Mouse (Mus musculus): ENCODE measurements around the gene Olfr1206. TPM values are rescaled to one million over a fixed set of nuclear protein-coding genes. Genes with fewer than 3 reads are reported as not detected.

The Olfr1206 gene
- not detected in 2 replicates for polyA plus RNA-seq (2016; fragmentation: Nextera tagmentation; extraction: Ambion mirVana)

GRCm38 (mm10) chr2:88862931-88863330 lies at the start of gene Olfr1206:
Gene Olfr1206 (plus strand): TSS chr2:88863231.
- H3K4me3 ChIP-seq: no peak within 1 kb of the TSS
- H3K9me3 ChIP-seq: no peaks in the 10 kb centered on the region
- no peak within 1 kb of the TSS for H3K27ac ChIP-seq
- H3K4me2 ChIP-seq (replicated peaks): no peak within 1 kb of the TSS
- WGBS: 83% methylated on average over 2 of the region's 2 CpGs
- no peaks in the 10 kb centered on the region for H3K27me3 ChIP-seq
- H3K36me3 ChIP-seq: no peaks in the 10 kb centered on the region
- ATAC-seq (ENCODE audit: insufficient number of reproducible peaks, insufficient read depth, low FRiP score, low TSS enrichment): no peak
- H3K9ac ChIP-seq: no peak within 1 kb of the TSS
- H3K4me1 ChIP-seq: no peaks in the 10 kb centered on the region

- WGBS: 76% methylated on average over 1 of the region's 1 CpGs
- H3K27me3 ChIP-seq: no peaks in the 10 kb centered on the region
Observed at GRCm38 (mm10) chr2:88814196-88814595, 48.8 kb upstream of the Olfr1206 start, which contains the start of gene Olfr1202. Gene Olfr1202 (plus strand): TSS chr2:88814496.

GRCm38 (mm10) chr2:88829437-88829836 lies 33.6 kb upstream of the Olfr1206 start, which contains the start of gene Olfr1205:
Gene Olfr1205 (plus strand): TSS chr2:88829737.
- Histone ChIP-seq H3K4me3 (no peak within 1 kb of the TSS), H3K9me3 (no peaks in the 10 kb centered on the region), H3K36me3 (no peaks in the 10 kb centered on the region), H3K27ac (no peak within 1 kb of the TSS), H3K27me3 (no peaks in the 10 kb centered on the region), H3K4me2 (replicated peaks) (no peak within 1 kb of the TSS), H3K4me1 (no peaks in the 10 kb centered on the region), H3K9ac (no peak within 1 kb of the TSS)
- no peak for ATAC-seq (ENCODE audit: insufficient number of reproducible peaks, insufficient read depth, low FRiP score, low TSS enrichment)
- 86% methylated on average over 2 of the region's 2 CpGs for WGBS

More at GRCm38 (mm10) chr2:88814196-88814595, 48.8 kb upstream of the Olfr1206 start, which contains the start of gene Olfr1202:
- H3K4me1 ChIP-seq: no peaks in the 10 kb centered on the region
- H3K36me3 ChIP-seq: no peaks in the 10 kb centered on the region
- ATAC-seq (ENCODE audit: insufficient number of reproducible peaks, insufficient read depth, low FRiP score, low TSS enrichment): no peak
- no peak within 1 kb of the TSS for H3K4me3 ChIP-seq
- no peak within 1 kb of the TSS for H3K9ac ChIP-seq
- no peak within 1 kb of the TSS for H3K4me2 ChIP-seq (replicated peaks)
- H3K9me3 ChIP-seq: no peaks in the 10 kb centered on the region
- H3K27ac ChIP-seq: no peak within 1 kb of the TSS

GRCm38 (mm10) chr2:88838477-88838876 lies 24.6 kb upstream of the Olfr1206 start:
- no peak overlapping the region for H3K9ac ChIP-seq
- no peak overlapping the region for H3K4me3 ChIP-seq
- H3K27me3 ChIP-seq: no peaks in the 10 kb centered on the region
- no peaks in the 10 kb centered on the region for H3K4me1 ChIP-seq
- H3K9me3 ChIP-seq: no peaks in the 10 kb centered on the region
- H3K27ac ChIP-seq: no peak overlapping the region
- no peaks in the 10 kb centered on the region for H3K36me3 ChIP-seq
- WGBS: 68% methylated on average over 2 of the region's 2 CpGs
- ATAC-seq (ENCODE audit: insufficient number of reproducible peaks, insufficient read depth, low FRiP score, low TSS enrichment): no peak
- no peak overlapping the region for H3K4me2 ChIP-seq (replicated peaks)

GRCm38 (mm10) chr2:88848992-88849391 lies 14.0 kb upstream of the Olfr1206 start, which contains the start of gene Olfr1204:
Gene Olfr1204 (plus strand): TSS chr2:88849292.
- Histone ChIP-seq H3K4me1 (no peaks in the 10 kb centered on the region), H3K9me3 (no peaks in the 10 kb centered on the region), H3K27me3 (no peaks in the 10 kb centered on the region), H3K27ac (no peak within 1 kb of the TSS), H3K36me3 (no peaks in the 10 kb centered on the region), H3K4me3 (no peak within 1 kb of the TSS), H3K9ac (no peak within 1 kb of the TSS), H3K4me2 (replicated peaks) (no peak within 1 kb of the TSS)
- 88% methylated on average over 1 of the region's 1 CpGs for WGBS
- ATAC-seq (ENCODE audit: insufficient number of reproducible peaks, insufficient read depth, low FRiP score, low TSS enrichment): no peak

- no peak within 1 kb of the TSS for H3K4me3 ChIP-seq
- H3K9ac ChIP-seq: no peak within 1 kb of the TSS
- H3K4me1 ChIP-seq: no peaks in the 10 kb centered on the region
- no peak within 1 kb of the TSS for H3K27ac ChIP-seq
- no peaks in the 10 kb centered on the region for H3K36me3 ChIP-seq
- H3K9me3 ChIP-seq: no peaks in the 10 kb centered on the region
- no peak for ATAC-seq (ENCODE audit: insufficient number of reproducible peaks, insufficient read depth, low FRiP score, low TSS enrichment)
- H3K4me2 ChIP-seq (replicated peaks): no peak within 1 kb of the TSS
- no peaks in the 10 kb centered on the region for H3K27me3 ChIP-seq
Observed at GRCm38 (mm10) chr2:88902211-88902610, 39.2 kb downstream of the Olfr1206 start, which contains the start of gene Olfr1208. Gene Olfr1208 (minus strand): TSS chr2:88902311.

- Histone ChIP-seq H3K27me3 (no peaks in the 10 kb centered on the region), H3K36me3 (no peaks in the 10 kb centered on the region), H3K9ac (no peak within 1 kb of the TSS), H3K4me2 (replicated peaks) (no peak within 1 kb of the TSS), H3K9me3 (no peaks in the 10 kb centered on the region), H3K4me1 (no peaks in the 10 kb centered on the region), H3K4me3 (no peak within 1 kb of the TSS), H3K27ac (no peak within 1 kb of the TSS)
- ATAC-seq (ENCODE audit: insufficient number of reproducible peaks, insufficient read depth, low FRiP score, low TSS enrichment): no peak
- WGBS: 85% methylated on average over 3 of the region's 3 CpGs
Observed at GRCm38 (mm10) chr2:88915057-88915456, 52.0 kb downstream of the Olfr1206 start, which contains the start of gene Olfr1209. Gene Olfr1209 (minus strand): TSS chr2:88915157.

Other genes with a start within 250 kb of the Olfr1206 start
- gene Olfr1191-ps1, start 222.7 kb upstream of the Olfr1206 start, polyA plus RNA-seq (2016; fragmentation: Nextera tagmentation; extraction: Ambion mirVana): not detected in 2 replicates
- not detected in 2 replicates for gene Olfr1192-ps1, start 214.7 kb upstream of the Olfr1206 start, polyA plus RNA-seq (2016; fragmentation: Nextera tagmentation; extraction: Ambion mirVana)
- not detected in 2 replicates for gene Olfr1193, start 187.6 kb upstream of the Olfr1206 start, polyA plus RNA-seq (2016; fragmentation: Nextera tagmentation; extraction: Ambion mirVana)
- gene Olfr1195, start 174.0 kb upstream of the Olfr1206 start, polyA plus RNA-seq (2016; fragmentation: Nextera tagmentation; extraction: Ambion mirVana): not detected in 2 replicates
- gene Olfr1196, start 158.6 kb upstream of the Olfr1206 start, polyA plus RNA-seq (2016; fragmentation: Nextera tagmentation; extraction: Ambion mirVana): not detected in 2 replicates
- not detected in 2 replicates for gene Olfr1197, start 130.9 kb upstream of the Olfr1206 start, polyA plus RNA-seq (2016; fragmentation: Nextera tagmentation; extraction: Ambion mirVana)
- gene Olfr1198, start 111.9 kb upstream of the Olfr1206 start, polyA plus RNA-seq (2016; fragmentation: Nextera tagmentation; extraction: Ambion mirVana): not detected in 2 replicates
- gene Olfr1199, start 102.8 kb upstream of the Olfr1206 start, polyA plus RNA-seq (2016; fragmentation: Nextera tagmentation; extraction: Ambion mirVana): not detected in 2 replicates
- gene Olfr1200, start 92.7 kb upstream of the Olfr1206 start, polyA plus RNA-seq (2016; fragmentation: Nextera tagmentation; extraction: Ambion mirVana): not detected in 2 replicates
- gene Olfr1201, start 70.2 kb upstream of the Olfr1206 start, polyA plus RNA-seq (2016; fragmentation: Nextera tagmentation; extraction: Ambion mirVana): not detected in 2 replicates
- gene Olfr1202, start 48.7 kb upstream of the Olfr1206 start, polyA plus RNA-seq (2016; fragmentation: Nextera tagmentation; extraction: Ambion mirVana): 0.04 TPM in 1 of 2 replicates, not detected in the other
- not detected in 2 replicates for gene Olfr1205, start 33.5 kb upstream of the Olfr1206 start, polyA plus RNA-seq (2016; fragmentation: Nextera tagmentation; extraction: Ambion mirVana)
- not detected in 2 replicates for gene Olfr1204, start 13.9 kb upstream of the Olfr1206 start, polyA plus RNA-seq (2016; fragmentation: Nextera tagmentation; extraction: Ambion mirVana)
- not detected in 2 replicates for gene Olfr1208, start 39.1 kb downstream of the Olfr1206 start, polyA plus RNA-seq (2016; fragmentation: Nextera tagmentation; extraction: Ambion mirVana)
- gene Olfr1209, start 51.9 kb downstream of the Olfr1206 start, polyA plus RNA-seq (2016; fragmentation: Nextera tagmentation; extraction: Ambion mirVana): not detected in 2 replicates
- gene Olfr1211, start 74.9 kb downstream of the Olfr1206 start, polyA plus RNA-seq (2016; fragmentation: Nextera tagmentation; extraction: Ambion mirVana): not detected in 2 replicates
- not detected in 2 replicates for gene Olfr1212, start 90.7 kb downstream of the Olfr1206 start, polyA plus RNA-seq (2016; fragmentation: Nextera tagmentation; extraction: Ambion mirVana)
- not detected in 2 replicates for gene Gm13762, start 117.0 kb downstream of the Olfr1206 start, polyA plus RNA-seq (2016; fragmentation: Nextera tagmentation; extraction: Ambion mirVana)
- not detected in 2 replicates for gene Olfr1214, start 129.4 kb downstream of the Olfr1206 start, polyA plus RNA-seq (2016; fragmentation: Nextera tagmentation; extraction: Ambion mirVana)
- not detected in 2 replicates for gene Olfr1215, start 143.7 kb downstream of the Olfr1206 start, polyA plus RNA-seq (2016; fragmentation: Nextera tagmentation; extraction: Ambion mirVana)
- gene Olfr1216, start 155.1 kb downstream of the Olfr1206 start, polyA plus RNA-seq (2016; fragmentation: Nextera tagmentation; extraction: Ambion mirVana): not detected in 2 replicates
- gene Olfr1217, start 168.8 kb downstream of the Olfr1206 start, polyA plus RNA-seq (2016; fragmentation: Nextera tagmentation; extraction: Ambion mirVana): not detected in 2 replicates
- not detected in 2 replicates for gene Olfr1218, start 198.0 kb downstream of the Olfr1206 start, polyA plus RNA-seq (2016; fragmentation: Nextera tagmentation; extraction: Ambion mirVana)
- gene Olfr1219, start 220.3 kb downstream of the Olfr1206 start, polyA plus RNA-seq (2016; fragmentation: Nextera tagmentation; extraction: Ambion mirVana): not detected in 2 replicates
- 0.04 TPM in 1 of 2 replicates, not detected in the other for gene Olfr1220, start 243.6 kb downstream of the Olfr1206 start, polyA plus RNA-seq (2016; fragmentation: Nextera tagmentation; extraction: Ambion mirVana)